Mouse (Mus musculus) stomach, postnatal 0 days (tissue): ENCODE measurements at regions not wholly inside any gene's neighbourhood (a gene's known extent, or its start where the extent isn't known, plus 50 kb on each side); places are given as distances from the start of the nearest gene placed in this dataset.

ENCODE experiments used
- CTCF ChIP-seq: IDR thresholded peaks from 2 replicates; pipeline ENCODE4 v1.5.1; 2016; ENCODE audit warnings: antibody characterized with exemption, low read depth, mild to moderate bottlenecking, moderate library complexity
- EP300 ChIP-seq: optimal IDR thresholded peaks from 2 replicates; pipeline ENCODE3; 2016; ENCODE audit warnings: antibody characterized with exemption

DNA sequence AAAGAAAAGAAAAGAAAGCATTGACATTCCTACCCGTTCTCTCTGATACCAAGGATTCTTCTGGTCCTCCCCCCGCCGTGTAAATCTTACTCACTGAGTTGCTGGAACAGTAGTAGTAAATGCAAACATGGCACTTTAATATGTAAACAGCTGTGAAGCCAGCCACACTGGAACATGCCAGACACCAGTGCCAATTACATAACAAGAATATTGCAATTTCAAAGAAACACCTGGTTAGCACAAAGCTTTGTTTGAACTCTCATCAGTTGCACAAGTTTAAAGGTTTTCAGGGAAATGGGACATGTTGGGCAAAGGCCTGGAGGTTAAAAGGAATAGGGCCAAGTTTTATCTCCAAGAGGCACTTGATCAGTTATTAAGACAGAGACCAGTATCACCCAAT lies 333.2 kb upstream of the Onecut1 start:
- TF ChIP-seq CTCF: no peak
- TF ChIP-seq EP300: no peak
